Mouse (Mus musculus) liver, embryonic 12.5 days (tissue): ENCODE data around the gene Il11. TPM values are rescaled to one million over a fixed set of nuclear protein-coding genes. Genes with fewer than 3 reads are reported as not detected.
"Not testable (repeated sequence)": the region's sequence is repeated elsewhere in the genome, so short reads cannot be mapped to it uniquely, and the experiment has no call there.

Experiments
- ATAC-seq: fragments of 200-750 bp; cut with Nextera tagmentation; 2 replicates; pipeline ENCODE4 v1.8.0; 2017; ENCODE audit warnings: moderate number of reproducible peaks, mild to moderate bottlenecking, moderate library complexity
- H3K27ac ChIP-seq: fragments of 300-500 bp; sonication (generic); 2 replicates; pipeline ENCODE4 v1.5.1; 2016; ENCODE audit warnings: mild to moderate bottlenecking
- H3K27me3 ChIP-seq: fragments of 300-500 bp; sonication (generic); replicated peaks from 2 replicates; pipeline ENCODE4 v1.6.1; 2016; ENCODE audit warnings: mild to moderate bottlenecking, moderate library complexity
- H3K36me3 ChIP-seq: fragments of 300-500 bp; sonication (generic); 2 replicates; pipeline ENCODE4 v1.6.1; 2016; ENCODE audit warnings: mild to moderate bottlenecking, moderate library complexity
- H3K4me1 ChIP-seq: fragments of 300-500 bp; sonication (generic); 2 replicates; pipeline ENCODE4 v1.6.1; 2016
- H3K4me2 ChIP-seq: fragments of 300-500 bp; sonication (generic); 2 replicates; pipeline ENCODE4 v1.6.1; 2016; ENCODE audit warnings: mild to moderate bottlenecking, moderate library complexity
- H3K4me3 ChIP-seq: fragments of 300-500 bp; sonication (generic); 2 replicates; pipeline ENCODE4 v1.5.1; 2016; ENCODE audit warnings: mild to moderate bottlenecking, moderate library complexity
- H3K9ac ChIP-seq: fragments of 300-500 bp; sonication (generic); 2 replicates; pipeline ENCODE4 v1.6.1; 2016; ENCODE audit warnings: mild to moderate bottlenecking, moderate library complexity
- H3K9me3 ChIP-seq: fragments of 300-500 bp; sonication (generic); replicated peaks from 2 replicates; pipeline ENCODE4 v1.6.1; 2016; ENCODE audit warnings: mild to moderate bottlenecking, moderate library complexity
- WGBS: fragments of 180-500 bp; shearing (Covaris S2); methylation state at CpG from one replicate; pipeline ENCODE4 v1.1.7; 2016; ENCODE audit not compliant: insufficient replicate concordance; 5-methylcytosine and 5-hydroxymethylcytosine counted together
- polyA plus RNA-seq: library from polyadenylated mRNA; unstranded; fragments of >200 nt; fragmentation: Nextera tagmentation; extraction: Ambion mirVana; gene quantifications from 2 replicates; pipeline ENCODE4 v1.2.1, GENCODE M21; 2016

The Il11 gene
- polyA plus RNA-seq, 1 experiment from 2014 or later, result not detected

GRCm38 (mm10) chr7:4806716-4807115 is 24.1 kb upstream of the Il11 start:
- ATAC-seq, result peak; percentile 87
- Histone ChIP-seq H3K4me1 (peaks cover 51% of the 10 kb centered on the region), H3K4me2 (peak overlapping the region; percentile 28), H3K36me3 (peaks cover 85% of the 10 kb centered on the region), H3K9me3 (no peaks in the 10 kb centered on the region), H3K27ac (peak overlapping the region; percentile 88), H3K9ac (no peak overlapping the region), H3K27me3 (no peaks in the 10 kb centered on the region), H3K4me3 (no peak overlapping the region)
- 57% methylated on average over 7 of the region's 7 CpGs for whole genome bisulfite sequencing

DNA sequence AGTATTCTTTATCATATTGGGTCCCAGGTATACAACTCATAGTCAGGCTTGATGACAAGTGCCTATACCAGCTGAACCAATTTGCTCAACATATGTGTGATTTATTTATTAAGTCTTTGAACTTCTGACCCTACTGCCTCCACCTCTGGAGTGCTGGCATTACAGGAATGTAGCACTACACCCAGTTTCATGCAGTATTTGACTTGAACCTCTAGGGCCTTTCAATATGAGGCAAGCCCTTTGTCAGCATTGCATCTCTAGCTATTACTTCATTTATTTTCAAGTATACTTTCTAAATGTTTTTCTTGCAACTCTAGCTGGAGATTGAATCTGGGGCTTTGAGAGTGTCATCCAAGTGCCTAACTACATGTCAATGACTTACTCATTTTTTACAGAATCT is 19.6 kb upstream of the Il11 start:
- Histone ChIP-seq H3K27me3 (no peaks in the 10 kb centered on the region), H3K4me3 (no peak overlapping the region), H3K4me2 (no peak overlapping the region), H3K27ac (no peak overlapping the region), H3K9ac (no peak overlapping the region), H3K36me3 (peaks cover 60% of the 10 kb centered on the region), H3K9me3 (no peaks in the 10 kb centered on the region), H3K4me1 (peaks cover 15% of the 10 kb centered on the region)
- no peak for ATAC-seq

DNA sequence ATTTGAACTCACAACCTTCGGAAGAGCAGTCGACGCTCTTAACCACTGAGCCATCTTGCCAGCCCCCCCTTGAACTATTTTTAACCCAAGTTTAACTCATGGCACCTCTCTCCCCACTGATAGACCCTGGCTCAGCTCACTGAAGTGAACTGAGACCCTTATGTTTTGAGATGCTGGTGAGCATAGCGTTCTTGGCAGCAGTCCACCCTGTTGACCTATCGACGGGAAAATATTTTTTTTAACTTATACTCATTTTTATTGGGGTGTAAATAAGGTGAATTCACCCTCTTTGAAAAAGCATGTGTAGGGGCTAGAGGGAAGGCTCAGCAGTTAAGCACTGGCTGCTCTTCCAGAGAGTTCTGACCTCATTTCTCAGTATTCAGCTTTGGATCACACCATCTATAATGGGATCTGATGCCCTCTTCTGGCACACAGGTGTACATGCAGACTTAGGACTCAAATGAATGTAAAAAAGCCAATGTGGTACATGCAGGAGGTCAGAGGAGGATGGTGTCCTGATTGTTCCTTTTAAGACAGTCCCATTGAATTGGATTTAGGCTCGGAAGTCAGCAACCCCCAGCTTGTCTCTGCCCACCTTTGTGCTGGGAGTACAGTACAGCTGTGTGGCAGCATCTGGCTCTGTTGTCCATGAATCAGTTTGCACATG is 13.2 kb upstream of the Il11 start:
- ATAC-seq, result no peak
- Histone ChIP-seq H3K4me1 (peaks cover 34% of the 10 kb centered on the region), H3K9ac (no peak overlapping the region), H3K27me3 (no peaks in the 10 kb centered on the region), H3K36me3 (peaks cover 49% of the 10 kb centered on the region), H3K9me3 (no peaks in the 10 kb centered on the region), H3K4me2 (no peak overlapping the region), H3K27ac (peak overlapping the region; percentile 52), H3K4me3 (no peak overlapping the region)
- WGBS, result 61% methylated on average over 7 of the region's 7 CpGs

DNA sequence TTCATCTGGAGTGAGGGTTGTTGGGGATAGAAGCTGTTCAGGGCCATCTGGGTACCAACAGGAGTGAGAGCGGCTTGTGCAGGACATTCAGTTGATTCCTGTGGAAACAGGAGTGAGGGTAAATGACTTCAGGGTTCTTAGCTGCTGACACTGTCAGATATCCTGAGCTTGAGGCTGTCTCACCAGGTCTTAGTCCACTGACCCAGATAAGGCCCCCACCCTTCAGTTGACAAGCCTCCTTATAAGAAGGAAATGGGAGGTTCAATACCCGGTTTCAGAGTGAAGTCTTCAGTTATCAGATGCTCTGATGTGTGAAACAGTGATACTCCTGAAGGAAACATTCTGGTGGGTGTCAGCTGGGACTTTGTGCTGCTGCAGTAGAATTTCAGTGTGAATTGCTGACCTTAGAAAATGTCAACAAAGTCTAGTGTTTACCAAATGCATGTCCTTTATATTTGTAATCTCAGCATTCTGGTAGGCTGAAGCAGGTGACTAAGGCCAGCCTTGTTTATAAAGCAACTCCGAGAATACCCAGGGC is 12.0 kb upstream of the Il11 start:
- H3K9ac ChIP-seq, result peak overlapping the region; percentile 94
- peak overlapping the region; percentile 96 for H3K27ac ChIP-seq
- no peaks in the 10 kb centered on the region for H3K9me3 ChIP-seq
- H3K4me1 ChIP-seq, result peaks cover 40% of the 10 kb centered on the region
- 55% methylated on average over 3 of the region's 3 CpGs for WGBS
- no peaks in the 10 kb centered on the region for H3K27me3 ChIP-seq
- H3K4me3 ChIP-seq, result peak overlapping the region; percentile 87
- H3K4me2 ChIP-seq, result peak overlapping the region; percentile 83
- peaks cover 49% of the 10 kb centered on the region for H3K36me3 ChIP-seq
- no peak for ATAC-seq

DNA sequence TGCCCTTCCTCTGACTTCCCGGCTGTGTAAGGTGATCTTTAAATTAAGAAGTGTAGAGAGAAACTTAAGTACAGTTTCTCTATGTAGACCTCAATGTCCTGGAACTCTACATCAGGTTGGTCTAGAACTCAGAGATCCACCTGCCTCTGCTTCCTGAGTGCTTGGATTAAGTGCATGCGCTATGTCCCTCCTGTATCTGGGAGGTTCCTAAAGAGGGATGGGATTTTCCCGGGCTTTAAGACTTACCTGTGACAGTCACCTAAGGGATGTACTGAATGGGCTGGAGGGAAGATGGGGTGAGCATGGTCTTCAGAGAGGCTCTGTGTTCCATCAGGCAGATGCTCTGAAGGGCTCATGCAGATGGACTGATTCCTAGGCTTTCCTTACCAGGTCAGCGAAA is 11.0 kb upstream of the Il11 start:
- no peak for ATAC-seq
- H3K4me2 ChIP-seq, result peak overlapping the region; percentile 83
- 17% methylated on average over 4 of the region's 4 CpGs for WGBS
- H3K4me3 ChIP-seq, result peak overlapping the region; percentile 87
- peaks cover 49% of the 10 kb centered on the region for H3K36me3 ChIP-seq
- H3K9me3 ChIP-seq, result no peaks in the 10 kb centered on the region
- peak overlapping the region; percentile 94 for H3K9ac ChIP-seq
- H3K4me1 ChIP-seq, result peaks cover 47% of the 10 kb centered on the region
- H3K27me3 ChIP-seq, result no peaks in the 10 kb centered on the region
- peak overlapping the region; percentile 96 for H3K27ac ChIP-seq

DNA sequence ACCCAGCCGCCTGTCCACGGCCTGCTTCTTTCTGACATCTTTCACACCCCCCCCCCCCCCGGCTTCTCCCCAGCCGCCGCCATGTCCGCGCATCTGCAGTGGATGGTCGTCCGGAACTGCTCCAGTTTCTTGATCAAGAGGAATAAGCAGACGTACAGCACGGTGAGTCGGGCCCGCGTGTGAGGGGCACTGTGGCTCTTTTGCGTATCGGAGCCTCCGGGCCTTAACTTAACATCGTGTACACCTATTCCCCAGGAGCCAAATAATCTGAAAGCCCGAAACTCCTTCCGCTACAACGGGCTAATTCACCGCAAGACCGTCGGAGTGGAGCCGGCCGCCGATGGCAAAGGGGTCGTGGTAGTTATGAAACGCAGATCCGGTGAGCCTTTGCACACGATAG is 10.6 kb upstream of the Il11 start:
- peak overlapping the region; percentile 87 for H3K4me3 ChIP-seq
- ATAC-seq, result not testable (repeated sequence)

DNA sequence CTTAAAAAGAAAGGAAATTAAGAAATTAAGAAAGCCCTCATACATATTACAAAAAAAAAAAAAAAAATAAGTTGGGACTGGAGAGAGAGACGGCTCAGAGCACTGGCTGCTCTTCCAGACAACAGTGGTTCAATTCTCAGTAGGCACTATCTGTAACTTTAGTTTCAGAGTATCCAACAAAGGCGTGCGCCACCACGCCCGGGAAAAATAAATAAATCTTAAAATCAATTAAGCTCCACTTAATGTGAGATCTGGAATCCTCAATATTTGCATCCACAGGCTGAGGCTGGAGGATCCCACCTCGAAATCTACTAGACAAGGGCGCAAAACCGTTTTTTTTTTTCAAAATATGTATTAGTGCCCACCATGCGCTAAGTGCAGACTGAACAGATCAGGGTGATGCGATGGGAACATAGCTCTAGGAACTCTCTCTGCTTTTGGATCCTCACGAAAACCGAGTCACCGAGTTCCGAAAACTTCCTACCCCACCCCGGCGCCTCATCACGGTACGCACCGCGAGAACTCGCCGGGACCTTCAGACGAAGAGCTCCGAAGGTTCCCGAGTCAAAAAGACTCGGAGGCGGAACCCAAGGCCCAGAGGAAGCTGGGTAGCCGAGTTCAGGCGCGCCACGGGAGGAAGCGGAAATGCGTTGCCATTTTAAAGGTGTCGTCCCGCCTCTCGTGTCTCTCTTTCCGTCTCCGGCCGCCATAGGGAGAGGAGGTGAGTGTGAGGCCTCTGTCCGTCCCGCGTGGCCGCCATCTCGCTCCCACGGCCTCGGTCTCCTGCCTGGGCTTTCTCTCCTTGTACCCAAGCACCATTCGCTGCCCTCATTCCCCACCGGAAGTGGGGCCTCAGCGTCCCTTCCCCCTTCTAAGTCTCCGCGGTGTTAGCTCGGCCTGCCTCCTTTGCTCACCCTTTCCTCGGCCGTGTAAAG is 9.9 kb upstream of the Il11 start, which contains the start of gene Rpl28:
Gene Rpl28, plus strand, starts transcription at position 597 of the 935 bp plus-strand sequence.
- WGBS, result 1% methylated on average over 54 of the region's 54 CpGs
- H3K27ac ChIP-seq, result peak within 1 kb of the TSS; percentile 96
- no peaks in the 10 kb centered on the region for H3K9me3 ChIP-seq
- H3K4me3 ChIP-seq, result peak within 1 kb of the TSS; percentile 87
- H3K36me3 ChIP-seq, result peaks cover 42% of the 10 kb centered on the region
- H3K9ac ChIP-seq, result peak within 1 kb of the TSS; percentile 94
- ATAC-seq, result peak; percentile 84
- no peaks in the 10 kb centered on the region for H3K27me3 ChIP-seq
- H3K4me1 ChIP-seq, result peaks cover 58% of the 10 kb centered on the region
- peak within 1 kb of the TSS; percentile 83 for H3K4me2 ChIP-seq

More for the DNA sequence above, 10.6 kb upstream of the Il11 start:
- Histone ChIP-seq H3K27ac (peak overlapping the region; percentile 96), H3K9ac (peak overlapping the region; percentile 94), H3K4me2 (peak overlapping the region; percentile 83), H3K4me1 (peaks cover 51% of the 10 kb centered on the region), H3K36me3 (peaks cover 47% of the 10 kb centered on the region)
- H3K27me3 ChIP-seq, H3K9me3 ChIP-seq: not testable (repeated sequence)
- under 1% methylated on average over 31 of the region's 31 CpGs for WGBS

GRCm38 (mm10) chr7:4789436-4789935 is 6.8 kb upstream of the Il11 start, which contains the start of gene Tmem238:
TSS of gene Tmem238 (minus strand) at chr7:4789656.
- Histone ChIP-seq H3K36me3 (peaks cover 17% of the 10 kb centered on the region), H3K27ac (peak within 1 kb of the TSS; percentile 87), H3K4me3 (peak within 1 kb of the TSS; percentile 81), H3K27me3 (no peaks in the 10 kb centered on the region), H3K4me2 (peak within 1 kb of the TSS; percentile 96), H3K9ac (peak within 1 kb of the TSS; percentile 93), H3K9me3 (no peaks in the 10 kb centered on the region), H3K4me1 (peaks cover 59% of the 10 kb centered on the region)
- 7% methylated on average over 40 of the region's 40 CpGs for WGBS
- peak; percentile 30; the same call in 1 of the 2 replicates for ATAC-seq

- ATAC-seq, result peak; percentile 40; the same call in 1 of the 2 replicates
Observed at GRCm38 (mm10) chr7:4788499-4789435, 6.1 kb upstream of the Il11 start.

GRCm38 (mm10) chr7:4783667-4784268 is 1.1 kb upstream of the Il11 start:
- Histone ChIP-seq H3K4me1 (peaks cover 56% of the 10 kb centered on the region), H3K4me2 (peak overlapping the region; percentile 39), H3K4me3 (no peak overlapping the region), H3K9ac (peak overlapping the region; percentile 47; the same call in 1 of the 2 replicates), H3K27ac (peak overlapping the region; percentile 43; the same call in 1 of the 2 replicates), H3K27me3 (peaks cover 42% of the 10 kb centered on the region), H3K36me3 (peaks cover 12% of the 10 kb centered on the region), H3K9me3 (no peaks in the 10 kb centered on the region)
- WGBS, result 44% methylated on average over 14 of the region's 14 CpGs
- peak; percentile 82 for ATAC-seq

More at GRCm38 (mm10) chr7:4788499-4789435, 6.1 kb upstream of the Il11 start:
- H3K27me3 ChIP-seq, result no peaks in the 10 kb centered on the region
- H3K4me3 ChIP-seq, result peak overlapping the region; percentile 81
- H3K9ac ChIP-seq, result peak overlapping the region; percentile 93
- no peaks in the 10 kb centered on the region for H3K9me3 ChIP-seq
- 2% methylated on average over 64 of the region's 64 CpGs for WGBS
- H3K4me1 ChIP-seq, result peaks cover 59% of the 10 kb centered on the region
- H3K27ac ChIP-seq, result peak overlapping the region; percentile 87
- H3K36me3 ChIP-seq, result peaks cover 16% of the 10 kb centered on the region
- peak overlapping the region; percentile 96 for H3K4me2 ChIP-seq
